Mouse (Mus musculus): ENCODE data around the gene Sema6d. TPM values are rescaled to one million over a fixed set of nuclear protein-coding genes. Genes with fewer than 3 reads are reported as not detected.

The Sema6d gene
- total and polyA plus RNA-seq, 2 experiments from 2014 or later: 31.2 to 90.0 TPM

DNA sequence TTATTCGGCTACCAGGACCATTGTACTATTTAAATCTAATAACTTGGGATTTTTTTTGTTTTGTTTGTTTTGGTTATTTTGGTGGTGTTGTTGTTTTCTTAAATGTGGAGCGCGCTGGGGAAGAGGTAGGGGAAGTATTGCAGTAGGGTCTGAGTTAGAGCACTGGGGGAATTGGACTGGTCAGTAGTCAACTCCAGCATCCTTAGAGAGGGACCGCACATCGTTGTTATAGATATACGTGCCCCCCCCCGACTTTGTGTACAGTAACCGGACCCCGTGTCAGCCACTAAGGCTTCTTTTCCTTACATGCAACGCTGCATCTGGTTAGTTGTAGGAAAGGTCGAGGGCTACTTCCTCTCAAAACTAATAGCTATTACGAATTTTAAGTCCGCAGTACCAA is 521.5 kb downstream of the Sema6d start:
- no peak for ATAC-seq
- 13% methylated on average over 13 of the region's 13 CpGs for WGBS
- H3K4me3 ChIP-seq (ENCODE audit: low read length): peak overlapping the region; percentile 94
- H3K9me3 ChIP-seq (ENCODE audit: low read length): no peaks in the 10 kb centered on the region
- peaks cover 7% of the 10 kb centered on the region; the same call in 1 of the 2 replicates for H3K4me1 ChIP-seq (ENCODE audit: insufficient read depth, low read length)
- DNase-seq (ENCODE audit: low spot score): peak; percentile 20
- TF ChIP-seq CTCF (IDR thresholded peaks at IDR 0.05; ENCODE audit: low read depth): no peak
- H3K9ac ChIP-seq (replicated peaks; ENCODE audit: low read length): peak overlapping the region; percentile 84
- peak overlapping the region; percentile 83 for H3K4me2 ChIP-seq (ENCODE audit: low read depth, low read length)
- no peaks in the 10 kb centered on the region for H3K36me3 ChIP-seq (ENCODE audit: insufficient read depth, low read length)
- H3K27me3 ChIP-seq (ENCODE audit: insufficient read depth, low read length): no peaks in the 10 kb centered on the region
- H3K27ac ChIP-seq: peak overlapping the region; percentile 93

DNA sequence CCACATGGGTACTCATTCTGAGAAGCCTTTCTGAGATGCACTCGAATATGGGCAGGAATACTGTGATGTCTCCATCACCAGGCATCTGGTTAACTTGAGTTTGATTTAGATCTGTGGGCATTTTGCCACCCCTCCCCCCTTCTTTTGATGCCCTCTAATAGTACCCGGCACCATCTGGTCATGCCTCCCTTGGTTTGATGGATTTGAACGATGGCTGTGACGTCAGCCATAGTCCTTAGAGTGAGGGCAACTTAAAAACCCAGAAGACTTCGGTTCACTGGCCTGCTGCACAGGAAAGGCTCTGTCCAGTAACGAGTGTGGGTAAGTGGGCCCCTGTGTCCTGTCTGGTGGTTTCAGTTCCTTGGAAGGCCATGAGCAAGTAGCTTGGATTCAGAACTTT is 522.5 kb downstream of the Sema6d start:
- Histone ChIP-seq H3K4me1 (ENCODE audit: insufficient read depth, low read length) (peaks cover 11% of the 10 kb centered on the region), H3K9ac (replicated peaks; ENCODE audit: low read length) (peak overlapping the region; percentile 84), H3K36me3 (ENCODE audit: insufficient read depth, low read length) (no peaks in the 10 kb centered on the region), H3K4me3 (ENCODE audit: low read length) (peak overlapping the region; percentile 94), H3K4me2 (ENCODE audit: low read depth, low read length) (peak overlapping the region; percentile 83), H3K9me3 (ENCODE audit: low read length) (no peaks in the 10 kb centered on the region), H3K27ac (peak overlapping the region; percentile 93), H3K27me3 (ENCODE audit: insufficient read depth, low read length) (no peaks in the 10 kb centered on the region)
- WGBS: 14% methylated on average over 6 of the region's 6 CpGs
- no peak for TF ChIP-seq CTCF (IDR thresholded peaks at IDR 0.05; ENCODE audit: low read depth)
- peak; percentile 77 for DNase-seq (ENCODE audit: low spot score)
- ATAC-seq: peak; percentile 19; the same call in 1 of the 2 replicates

DNA sequence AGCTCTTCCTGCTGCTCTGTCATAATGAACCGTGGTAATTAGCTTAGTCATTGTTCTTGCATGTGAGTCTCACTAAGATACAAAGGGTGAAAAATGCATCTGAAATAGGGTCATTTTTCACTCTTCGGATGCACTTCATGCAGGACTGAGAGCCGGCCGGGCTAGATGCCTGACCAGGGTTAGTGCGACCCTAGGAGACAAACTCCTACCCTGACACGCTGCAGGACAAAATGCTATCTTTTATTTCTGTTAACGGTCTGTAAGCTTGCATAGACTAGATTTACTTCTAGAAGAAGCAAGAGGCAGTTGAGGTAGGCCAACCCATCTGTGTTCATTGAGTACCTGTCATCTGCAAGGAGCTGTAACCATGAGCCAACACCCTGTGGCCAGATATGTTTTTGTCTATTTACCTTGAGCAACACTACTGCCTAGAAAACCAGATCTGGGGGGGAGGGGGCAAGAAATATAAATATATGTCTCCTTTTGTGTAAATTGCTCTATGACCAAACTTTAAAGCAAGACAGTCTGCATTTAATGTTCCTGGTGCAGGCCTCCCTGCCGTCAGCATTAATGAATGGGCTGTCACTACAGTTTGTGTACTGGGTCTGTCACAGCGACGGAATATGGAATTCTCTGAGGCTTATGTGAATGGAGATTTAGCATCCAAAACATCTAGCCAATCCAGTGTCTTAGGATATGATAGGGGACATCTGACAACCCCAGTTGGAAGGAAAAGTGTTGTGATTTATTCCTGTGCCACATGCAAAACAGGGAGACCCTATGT is 523.1 kb downstream of the Sema6d start:
- ATAC-seq: no peak
- TF ChIP-seq CTCF (IDR thresholded peaks at IDR 0.05; ENCODE audit: low read depth): no peak
- Histone ChIP-seq H3K9ac (replicated peaks; ENCODE audit: low read length) (peak overlapping the region; percentile 84), H3K4me1 (ENCODE audit: insufficient read depth, low read length) (peaks cover 14% of the 10 kb centered on the region), H3K27ac (peak overlapping the region; percentile 93), H3K9me3 (ENCODE audit: low read length) (no peaks in the 10 kb centered on the region), H3K4me3 (ENCODE audit: low read length) (peak overlapping the region; percentile 94), H3K36me3 (ENCODE audit: insufficient read depth, low read length) (no peaks in the 10 kb centered on the region), H3K4me2 (ENCODE audit: low read depth, low read length) (peak overlapping the region; percentile 83), H3K27me3 (ENCODE audit: insufficient read depth, low read length) (no peaks in the 10 kb centered on the region)
- DNase-seq (ENCODE audit: low spot score): peak; percentile 48
- WGBS: 22% methylated on average over 10 of the region's 10 CpGs

DNA sequence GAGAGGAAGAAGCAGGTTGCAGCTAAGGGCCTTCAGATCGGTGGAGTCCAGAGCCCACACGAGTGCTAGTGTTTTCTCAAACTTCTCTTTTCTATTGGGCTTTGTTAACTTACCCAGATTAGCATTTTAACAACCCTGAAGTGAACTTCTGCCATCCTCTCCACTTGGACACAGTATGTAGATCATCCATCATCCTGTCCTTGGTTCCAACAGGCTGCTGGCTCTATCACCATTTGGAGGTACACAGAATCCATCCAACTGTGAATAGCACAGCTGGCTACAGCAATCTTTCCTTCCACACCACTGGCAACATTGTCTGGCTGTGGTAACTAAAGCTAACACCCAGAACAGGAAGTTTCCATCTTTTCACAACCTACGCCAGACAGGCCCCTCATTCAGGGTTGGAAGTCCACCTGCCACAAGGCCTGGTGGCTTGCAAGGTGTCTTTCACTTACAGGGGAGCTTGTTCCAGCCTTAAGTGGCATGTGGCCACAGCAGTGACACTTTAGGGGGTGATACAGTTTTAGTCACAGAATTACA is 524.0 kb downstream of the Sema6d start:
- Histone ChIP-seq H3K36me3 (ENCODE audit: insufficient read depth, low read length) (no peaks in the 10 kb centered on the region), H3K27me3 (ENCODE audit: insufficient read depth, low read length) (no peaks in the 10 kb centered on the region), H3K4me3 (ENCODE audit: low read length) (peak overlapping the region; percentile 94), H3K4me1 (ENCODE audit: insufficient read depth, low read length) (peaks cover 14% of the 10 kb centered on the region), H3K27ac (peak overlapping the region; percentile 93; the same call in 1 of the 2 replicates), H3K4me2 (ENCODE audit: low read depth, low read length) (peak overlapping the region; percentile 83), H3K9ac (replicated peaks; ENCODE audit: low read length) (no peak overlapping the region), H3K9me3 (ENCODE audit: low read length) (no peaks in the 10 kb centered on the region)
- whole genome bisulfite sequencing: 33% methylated on average over 3 of the region's 3 CpGs
- DNase-seq (ENCODE audit: low spot score) (peak; percentile 57), ATAC-seq (no peak)
- no peak for TF ChIP-seq CTCF (IDR thresholded peaks at IDR 0.05; ENCODE audit: low read depth)

DNA sequence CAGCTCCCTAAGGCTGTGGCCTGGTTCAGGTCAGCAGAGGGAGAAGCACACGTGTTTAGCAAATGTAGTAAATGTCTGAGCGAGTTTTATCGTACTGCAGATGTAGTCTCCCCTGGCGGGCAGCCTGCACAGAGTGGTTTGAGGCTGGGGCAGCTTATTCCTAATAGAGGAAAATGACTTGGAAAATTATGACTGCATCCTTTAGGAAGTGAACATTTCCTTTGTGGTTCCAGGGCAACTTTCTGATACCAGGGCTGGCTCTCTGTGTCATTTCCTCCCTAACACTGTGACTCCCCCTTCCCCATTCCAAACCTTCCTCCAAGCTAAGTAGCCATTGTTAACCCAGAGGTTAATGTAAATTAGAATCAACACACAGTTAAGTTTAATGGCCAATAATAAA is 527.0 kb downstream of the Sema6d start:
- Histone ChIP-seq H3K4me1 (ENCODE audit: insufficient read depth, low read length) (peaks cover 22% of the 10 kb centered on the region), H3K9me3 (ENCODE audit: low read length) (no peaks in the 10 kb centered on the region), H3K4me2 (ENCODE audit: low read depth, low read length) (peak overlapping the region; percentile 26; the same call in 1 of the 2 replicates), H3K36me3 (ENCODE audit: insufficient read depth, low read length) (no peaks in the 10 kb centered on the region), H3K27me3 (ENCODE audit: insufficient read depth, low read length) (no peaks in the 10 kb centered on the region), H3K27ac (no peak overlapping the region), H3K4me3 (ENCODE audit: low read length) (no peak overlapping the region), H3K9ac (replicated peaks; ENCODE audit: low read length) (no peak overlapping the region)
- no peak for TF ChIP-seq CTCF (IDR thresholded peaks at IDR 0.05; ENCODE audit: low read depth)
- no peak for ATAC-seq
- 54% methylated on average over 4 of the region's 4 CpGs for WGBS
- DNase-seq (ENCODE audit: low spot score): no peak

DNA sequence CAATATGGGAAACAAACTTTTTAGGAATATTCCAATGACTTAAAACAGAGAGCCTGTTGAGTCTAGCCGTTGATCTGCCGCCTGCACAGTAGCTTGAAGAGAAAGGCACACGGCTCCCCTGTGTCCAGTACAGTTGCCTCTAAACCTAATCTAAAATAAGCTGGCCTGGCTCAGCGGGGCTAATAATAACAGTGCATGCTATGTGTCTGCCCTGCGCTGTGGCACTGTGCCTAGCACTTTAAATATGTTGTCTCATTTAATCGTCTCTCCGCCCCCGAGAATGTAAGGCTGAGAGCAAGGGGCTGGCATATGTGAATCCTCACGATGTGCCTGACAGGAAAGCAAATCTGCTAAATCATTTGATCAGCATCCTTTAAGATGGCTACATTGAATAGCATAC is 527.7 kb downstream of the Sema6d start:
- no peak overlapping the region for H3K27ac ChIP-seq
- DNase-seq (ENCODE audit: low spot score) (no peak), ATAC-seq (no peak)
- H3K4me2 ChIP-seq (ENCODE audit: low read depth, low read length): peak overlapping the region; percentile 26
- no peak overlapping the region for H3K4me3 ChIP-seq (ENCODE audit: low read length)
- no peak overlapping the region for H3K9ac ChIP-seq (replicated peaks; ENCODE audit: low read length)
- H3K27me3 ChIP-seq (ENCODE audit: insufficient read depth, low read length): no peaks in the 10 kb centered on the region
- H3K9me3 ChIP-seq (ENCODE audit: low read length): no peaks in the 10 kb centered on the region
- H3K36me3 ChIP-seq (ENCODE audit: insufficient read depth, low read length): no peaks in the 10 kb centered on the region
- TF ChIP-seq CTCF (IDR thresholded peaks at IDR 0.05; ENCODE audit: low read depth): no peak
- peaks cover 22% of the 10 kb centered on the region for H3K4me1 ChIP-seq (ENCODE audit: insufficient read depth, low read length)
- 36% methylated on average over 9 of the region's 9 CpGs for WGBS

DNA sequence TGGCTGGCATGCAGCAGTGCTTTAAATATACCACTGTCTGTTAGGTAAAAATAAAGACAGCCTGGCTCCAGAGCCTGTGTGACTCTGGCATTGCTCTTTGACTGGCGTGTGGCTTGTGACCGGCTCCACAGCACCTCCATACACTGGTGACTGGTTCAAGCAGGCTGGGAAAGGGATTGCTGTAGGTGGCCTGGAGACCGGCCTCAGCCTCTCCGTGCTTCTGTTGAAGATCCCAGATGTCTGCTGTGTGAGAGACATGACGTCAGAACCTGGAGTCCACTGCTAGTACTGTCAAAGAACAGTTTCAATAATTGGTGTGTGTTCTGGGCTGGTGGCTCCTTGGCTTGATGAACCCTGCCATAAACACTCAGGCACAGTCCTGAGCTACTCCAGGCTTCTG is 528.3 kb downstream of the Sema6d start:
- no peak for TF ChIP-seq CTCF (IDR thresholded peaks at IDR 0.05; ENCODE audit: low read depth)
- peaks cover 22% of the 10 kb centered on the region for H3K4me1 ChIP-seq (ENCODE audit: insufficient read depth, low read length)
- ATAC-seq: 0 out of 2 replicates have a peak, but pooled peaks have one; percentile 16
- H3K4me3 ChIP-seq (ENCODE audit: low read length): no peak overlapping the region
- no peaks in the 10 kb centered on the region for H3K9me3 ChIP-seq (ENCODE audit: low read length)
- H3K9ac ChIP-seq (replicated peaks; ENCODE audit: low read length): no peak overlapping the region
- 0 out of 2 replicates have a peak overlapping the region, but pooled peaks have one; percentile 27 for H3K27ac ChIP-seq
- no peaks in the 10 kb centered on the region for H3K36me3 ChIP-seq (ENCODE audit: insufficient read depth, low read length)
- 65% methylated on average over 5 of the region's 5 CpGs for WGBS
- no peaks in the 10 kb centered on the region for H3K27me3 ChIP-seq (ENCODE audit: insufficient read depth, low read length)
- DNase-seq (ENCODE audit: low spot score): no peak
- no peak overlapping the region for H3K4me2 ChIP-seq (ENCODE audit: low read depth, low read length)

Measured in hindbrain, postnatal 0 days (tissue).